Mouse (Mus musculus) hindbrain, embryonic 14.5 days (tissue): ENCODE data around the gene Zmym1. TPM values are rescaled to one million over a fixed set of nuclear protein-coding genes. Genes with fewer than 3 reads are reported as not detected.

Experiments
- polyA plus RNA-seq: library from polyadenylated mRNA; unstranded; fragments of >200 nt; fragmentation: Nextera tagmentation; extraction: Ambion mirVana; gene quantifications from 2 replicates; pipeline ENCODE4 v1.2.1, GENCODE M21; 2014

The Zmym1 gene
- polyA plus RNA-seq, 1 experiment from 2014 or later: 31.6 TPM

Other genes starting within 250 kb of the Zmym1 start
- gene Zmym4, start 93.0 kb downstream of the Zmym1 start, polyA plus RNA-seq: 27.5 and 31.3 TPM in 2 replicates
- 92.5 and 102 TPM in 2 replicates for gene Sfpq, start 39.8 kb downstream of the Zmym1 start, polyA plus RNA-seq
- gene Zmym6, start 16.2 kb upstream of the Zmym1 start, polyA plus RNA-seq: 33.8 and 34.0 TPM in 2 replicates
- 14.0 and 18.1 TPM in 2 replicates for gene Tmem35b, start 62.5 kb upstream of the Zmym1 start, polyA plus RNA-seq
- 30.8 and 35.1 TPM in 2 replicates for gene Dlgap3, start 108.1 kb upstream of the Zmym1 start, polyA plus RNA-seq
- gene Smim12, start 182.6 kb upstream of the Zmym1 start, polyA plus RNA-seq: 53.8 and 60.9 TPM in 2 replicates